Mouse (Mus musculus) lung, embryonic 16.5 days (tissue): ENCODE results near the gene Bmp5. TPM values are rescaled to one million over a fixed set of nuclear protein-coding genes. Genes with fewer than 3 reads are reported as not detected.
"Not testable (repeated sequence)": the region's sequence is repeated elsewhere in the genome, so short reads cannot be mapped to it uniquely, and the experiment has no call there.

Experiments
- ATAC-seq: fragments of 200-750 bp; cut with Nextera tagmentation; 2 replicates; pipeline ENCODE4 v1.8.0; 2017; ENCODE audit warnings: low read depth, mild to moderate bottlenecking, moderate library complexity
- H3K27ac ChIP-seq: fragments of 300-500 bp; sonication (generic); 2 replicates; pipeline ENCODE4 v1.5.1; 2014; ENCODE audit warnings: mild to moderate bottlenecking, control low read depth, low read length
- H3K27me3 ChIP-seq: fragments of 300-500 bp; sonication (generic); 2 replicates; pipeline ENCODE4 v1.6.1; 2014; ENCODE audit warnings: low read depth, low read length, mixed read lengths; ENCODE audit not compliant: control insufficient read depth, insufficient read depth
- H3K36me3 ChIP-seq: fragments of 300-500 bp; sonication (generic); 2 replicates; pipeline ENCODE4 v1.6.1; 2014; ENCODE audit warnings: low read length; ENCODE audit not compliant: control insufficient read depth, insufficient read depth
- H3K4me1 ChIP-seq: fragments of 300-500 bp; sonication (generic); replicated peaks from 2 replicates; pipeline ENCODE4 v1.6.1; 2014; ENCODE audit warnings: low read length, mixed read lengths; ENCODE audit not compliant: control insufficient read depth, insufficient read depth
- H3K4me2 ChIP-seq: fragments of 300-500 bp; sonication (generic); 2 replicates; pipeline ENCODE4 v1.6.1; 2014; ENCODE audit warnings: low read depth, low read length, control low read depth
- H3K4me3 ChIP-seq: fragments of 300-500 bp; sonication (generic); 2 replicates; pipeline ENCODE4 v1.5.1; 2014; ENCODE audit warnings: mild to moderate bottlenecking, low read length, control low read depth
- H3K9ac ChIP-seq: fragments of 300-500 bp; sonication (generic); 2 replicates; pipeline ENCODE4 v1.6.1; 2014; ENCODE audit warnings: low read length, control low read depth
- H3K9me3 ChIP-seq: fragments of 300-500 bp; sonication (generic); 2 replicates; pipeline ENCODE4 v1.6.1; 2016; ENCODE audit warnings: low read length; ENCODE audit not compliant: control insufficient read depth
- WGBS: fragments of 180-500 bp; shearing (Covaris S2); extraction: QIAGEN DNeasy Blood & Tissue Kit; methylation state at CpG from one replicate; pipeline ENCODE4 v1.1.7; 2014; 5-methylcytosine and 5-hydroxymethylcytosine counted together
- polyA plus RNA-seq: library from polyadenylated mRNA; unstranded; fragments of >200 nt; fragmentation: Nextera tagmentation; extraction: Ambion mirVana; gene quantifications from 2 replicates; pipeline ENCODE4 v1.2.1, GENCODE M21; 2015

Bmp5 gene
- polyA plus RNA-seq, 1 experiment from 2014 or later = 35.3 TPM

- H3K9me3 ChIP-seq = no peaks in the 10 kb centered on the region
- ATAC-seq = no peak
- H3K27ac ChIP-seq = no peak overlapping the region
- no peak overlapping the region for H3K9ac ChIP-seq
- WGBS = 16% methylated on average over 5 of the region's 5 CpGs
- no peaks in the 10 kb centered on the region for H3K36me3 ChIP-seq
- peak overlapping the region; percentile 30 for H3K4me2 ChIP-seq
- no peaks in the 10 kb centered on the region for H3K27me3 ChIP-seq
- no peaks in the 10 kb centered on the region for H3K4me1 ChIP-seq
- H3K4me3 ChIP-seq = peak overlapping the region; percentile 15
These were observed 5.6 kb downstream of the Bmp5 start for GRCm38 (mm10) chr9:75780558-75781276.

GRCm38 (mm10) chr9:75781600-75781999 is 6.4 kb downstream of the Bmp5 start:
- Histone ChIP-seq H3K4me3 (peak overlapping the region; percentile 26), H3K27me3 (no peaks in the 10 kb centered on the region), H3K9ac (0 out of 2 replicates have a peak overlapping the region, but pooled peaks have one; percentile 0), H3K4me1 (no peaks in the 10 kb centered on the region), H3K27ac (no peak overlapping the region), H3K9me3 (no peaks in the 10 kb centered on the region), H3K36me3 (no peaks in the 10 kb centered on the region), H3K4me2 (peak overlapping the region; percentile 45)
- no peak for ATAC-seq
- 15% methylated on average over 5 of the region's 5 CpGs for WGBS

GRCm38 (mm10) chr9:75783573-75783972 is 8.4 kb downstream of the Bmp5 start:
- no peak; the same call in 1 of the 2 replicates for ATAC-seq
- no peak overlapping the region for H3K9ac ChIP-seq
- H3K4me3 ChIP-seq = no peak overlapping the region
- H3K36me3 ChIP-seq = no peaks in the 10 kb centered on the region
- no peak overlapping the region for H3K4me2 ChIP-seq
- WGBS = 87% methylated on average over 2 of the region's 2 CpGs
- H3K27ac ChIP-seq = no peak overlapping the region
- H3K27me3 ChIP-seq = no peaks in the 10 kb centered on the region
- H3K9me3 ChIP-seq = no peaks in the 10 kb centered on the region
- peaks cover 9% of the 10 kb centered on the region; the same call in 1 of the 2 replicates for H3K4me1 ChIP-seq

GRCm38 (mm10) chr9:75785959-75786358 is 10.8 kb downstream of the Bmp5 start:
- H3K9ac ChIP-seq = no peak overlapping the region
- WGBS = 93% methylated on average over 5 of the region's 5 CpGs
- no peak for ATAC-seq
- no peak overlapping the region for H3K27ac ChIP-seq
- no peak overlapping the region for H3K4me3 ChIP-seq
- no peak overlapping the region for H3K4me2 ChIP-seq
- peaks cover 2% of the 10 kb centered on the region; the same call in 1 of the 2 replicates for H3K36me3 ChIP-seq
- no peaks in the 10 kb centered on the region for H3K27me3 ChIP-seq
- H3K4me1 ChIP-seq = peaks cover 9% of the 10 kb centered on the region; the same call in 1 of the 2 replicates
- no peaks in the 10 kb centered on the region for H3K9me3 ChIP-seq

- no peak overlapping the region for H3K9ac ChIP-seq
- H3K36me3 ChIP-seq = peaks cover 4% of the 10 kb centered on the region; the same call in 1 of the 2 replicates
- H3K4me2 ChIP-seq = no peak overlapping the region
- H3K4me1 ChIP-seq = peaks cover 9% of the 10 kb centered on the region; the same call in 1 of the 2 replicates
- H3K27me3 ChIP-seq = no peaks in the 10 kb centered on the region
- H3K9me3 ChIP-seq = no peaks in the 10 kb centered on the region
- H3K4me3 ChIP-seq = no peak overlapping the region
- ATAC-seq = no peak
- WGBS = 74% methylated on average over 15 of the region's 15 CpGs
- no peak overlapping the region for H3K27ac ChIP-seq
These were observed 12.0 kb downstream of the Bmp5 start for GRCm38 (mm10) chr9:75787121-75787520.

GRCm38 (mm10) chr9:75789879-75790428 is 14.8 kb downstream of the Bmp5 start:
- Histone ChIP-seq H3K9ac (no peak overlapping the region), H3K27ac (no peak overlapping the region), H3K9me3 (no peaks in the 10 kb centered on the region), H3K4me3 (no peak overlapping the region), H3K27me3 (no peaks in the 10 kb centered on the region), H3K36me3 (peaks cover 4% of the 10 kb centered on the region; the same call in 1 of the 2 replicates), H3K4me2 (no peak overlapping the region), H3K4me1 (peaks cover 9% of the 10 kb centered on the region; the same call in 1 of the 2 replicates)
- WGBS = 61% methylated on average over 7 of the region's 7 CpGs
- ATAC-seq = no peak

- Histone ChIP-seq H3K9me3 (peaks cover 3% of the 10 kb centered on the region; the same call in 1 of the 2 replicates), H3K4me1 (no peaks in the 10 kb centered on the region), H3K27ac (no peak overlapping the region), H3K9ac (no peak overlapping the region), H3K4me3 (no peak overlapping the region), H3K4me2 (no peak overlapping the region), H3K36me3 (no peaks in the 10 kb centered on the region), H3K27me3 (no peaks in the 10 kb centered on the region)
- 89% methylated on average over 6 of the region's 6 CpGs for WGBS
- ATAC-seq = no peak
These were observed 29.8 kb downstream of the Bmp5 start for GRCm38 (mm10) chr9:75804940-75805339.

GRCm38 (mm10) chr9:75808179-75808578 is 33.0 kb downstream of the Bmp5 start:
- not testable (repeated sequence) for H3K36me3 ChIP-seq, H3K27me3 ChIP-seq, H3K27ac ChIP-seq, H3K4me3 ChIP-seq, H3K4me1 ChIP-seq, H3K9ac ChIP-seq, H3K9me3 ChIP-seq, H3K4me2 ChIP-seq
- WGBS = 89% methylated on average over 3 of the region's 4 CpGs
- peak; percentile 52; the same call in 1 of the 2 replicates for ATAC-seq

GRCm38 (mm10) chr9:75808659-75809058 is 33.5 kb downstream of the Bmp5 start:
- no peaks in the 10 kb centered on the region for H3K27me3 ChIP-seq
- no peak overlapping the region for H3K4me3 ChIP-seq
- no peaks in the 10 kb centered on the region for H3K36me3 ChIP-seq
- H3K9me3 ChIP-seq = peaks cover 3% of the 10 kb centered on the region; the same call in 1 of the 2 replicates
- no peak overlapping the region for H3K4me2 ChIP-seq
- no peak overlapping the region for H3K9ac ChIP-seq
- no peak for ATAC-seq
- WGBS = 78% methylated on average over 7 of the region's 7 CpGs
- no peak overlapping the region for H3K27ac ChIP-seq
- no peaks in the 10 kb centered on the region for H3K4me1 ChIP-seq
